Comparison of ENCODE assay signal across 8 mouse cellular contexts in the genomic region with DNA sequence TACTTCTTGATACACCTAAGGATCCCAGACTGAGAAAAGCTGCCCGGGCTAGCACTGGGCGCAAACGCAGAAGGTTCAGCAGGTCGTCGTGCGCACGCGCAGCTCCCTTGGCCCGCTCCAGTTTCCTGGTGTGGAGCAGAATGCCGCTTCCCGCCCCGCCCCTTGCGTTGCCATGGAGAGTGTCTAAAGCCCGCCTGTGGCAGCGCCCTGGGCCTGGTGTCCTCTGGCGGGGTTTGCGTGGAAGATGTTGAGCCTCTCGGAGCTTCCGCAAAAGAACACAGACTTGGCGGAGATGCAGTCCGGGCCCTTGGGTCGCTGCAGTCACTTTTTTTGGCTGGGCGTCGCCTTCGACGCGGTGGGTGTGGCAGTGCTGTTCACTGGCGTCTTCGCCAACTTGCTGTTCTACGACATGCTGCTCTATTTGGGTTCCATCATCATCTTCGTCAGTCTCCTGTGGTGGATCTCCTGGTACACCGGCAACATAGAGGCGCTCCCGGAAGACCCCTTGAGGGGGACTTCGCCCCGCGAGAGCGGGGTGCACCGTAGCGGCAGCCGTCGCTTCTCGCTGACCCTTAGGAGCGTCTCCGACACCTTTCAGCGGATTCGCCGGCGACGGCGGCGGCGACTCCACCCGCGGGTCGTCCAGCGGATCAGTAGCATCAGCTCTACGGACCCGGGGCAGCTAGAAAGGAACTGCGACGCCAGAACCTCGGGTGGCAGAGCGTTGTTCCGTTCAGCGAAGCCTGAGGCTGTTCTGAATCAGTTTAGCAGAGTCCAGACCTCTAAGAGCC. TPM values are rescaled to one million over a fixed set of nuclear protein-coding genes. Genes with fewer than 3 reads are reported as not detected.
DNase-seq lines count a peak whose midpoint lies in the region; ATAC-seq and TF ChIP-seq lines count a peak whose summit lies in the region.

No protein-coding gene starts in this region.

- peak overlapping the region; percentile 57 for H3K4me2 ChIP-seq in CH12.LX (ENCODE audit: insufficient read depth, low read depth, poor library complexity, severe bottlenecking)
- peak overlapping the region; percentile 95 for H3K4me2 ChIP-seq in forebrain, embryonic 12.5 days
- H3K4me2 ChIP-seq in heart, postnatal 0 days (ENCODE audit: low read depth, low read length): peak overlapping the region; percentile 83
- peak overlapping the region; percentile 76 for H3K4me2 ChIP-seq in liver, embryonic 14.5 days (ENCODE audit: low read depth)
- peak overlapping the region; percentile 98 for H3K4me2 ChIP-seq in stomach, embryonic 15.5 days

- TF ChIP-seq POLR2A in CH12.LX (IDR thresholded peaks at IDR 0.05; ENCODE audit: low read depth, low read length): peak; percentile 75

- no peaks in the 10 kb centered on the region for H3K9me3 ChIP-seq in CH12.LX (replicated peaks; ENCODE audit: low read length)
- H3K9me3 ChIP-seq in forebrain, embryonic 12.5 days: no peaks in the 10 kb centered on the region
- H3K9me3 ChIP-seq in heart, postnatal 0 days (replicated peaks; ENCODE audit: control insufficient read depth, low read length): no peaks in the 10 kb centered on the region
- no peaks in the 10 kb centered on the region for H3K9me3 ChIP-seq in liver, embryonic 14.5 days (ENCODE audit: control insufficient read depth, low read length)
- H3K9me3 ChIP-seq in stomach, embryonic 15.5 days: no peaks in the 10 kb centered on the region

- peak; percentile 99 for ATAC-seq in forebrain, embryonic 12.5 days (ENCODE audit: low FRiP score)
- ATAC-seq in heart, postnatal 0 days (ENCODE audit: insufficient read depth, low read depth): peak; percentile 99
- ATAC-seq in liver, embryonic 14.5 days (ENCODE audit: insufficient read depth): peak; percentile 98
- ATAC-seq in stomach, embryonic 15.5 days (ENCODE audit: insufficient read depth, low FRiP score, low read depth): peak; percentile 100

- peak overlapping the region; percentile 49 to 62 (median 57) for H3K4me3 ChIP-seq in CH12.LX (replicated peaks in 1 of 3; ENCODE audit: low read depth in 2 of 3, low read length in 2 of 3, poor library complexity in 1 of 3)
- H3K4me3 ChIP-seq in forebrain, embryonic 12.5 days (replicated peaks): peak overlapping the region; percentile 57
- peak overlapping the region; percentile 82 for H3K4me3 ChIP-seq in heart, postnatal 0 days (ENCODE audit: low read depth, low read length)
- peak overlapping the region; percentile 58 to 67 for H3K4me3 ChIP-seq in liver, embryonic 14.5 days (ENCODE audit: insufficient read depth in 1 of 2, low read depth in 2 of 2, low read length in 2 of 2)
- H3K4me3 ChIP-seq in stomach, embryonic 15.5 days (replicated peaks): peak overlapping the region; percentile 56

- no peak for TF ChIP-seq RAD21 in CH12.LX (IDR thresholded peaks at IDR 0.05; ENCODE audit: low read depth, low read length)

- peak overlapping the region; percentile 33; the same call in 1 of the 2 replicates for H3K9ac ChIP-seq in CH12.LX (ENCODE audit: insufficient read depth, low read depth)
- peak overlapping the region; percentile 69 for H3K9ac ChIP-seq in forebrain, embryonic 12.5 days
- peak overlapping the region; percentile 17 for H3K9ac ChIP-seq in heart, postnatal 0 days (replicated peaks; ENCODE audit: low read depth, low read length)
- H3K9ac ChIP-seq in liver, embryonic 14.5 days (replicated peaks): peak overlapping the region; percentile 21
- peak overlapping the region; percentile 35; the same call in 1 of the 2 replicates for H3K9ac ChIP-seq in stomach, embryonic 15.5 days

- in situ Hi-C loops in CH12.LX (cut with MboI; ENCODE audit: low pct_ligation_motif_present, low pct_unique_long_range_greater_than_20kb, low sequenced_read_pairs): no loop called here

- H3K4me1 ChIP-seq in CH12.LX (ENCODE audit: control insufficient read depth in 1 of 2, insufficient read depth in 2 of 2): peaks cover under 1 to 19% of the 10 kb centered on the region in 2 experiments; a peak in 3 of 4 replicates
- H3K4me1 ChIP-seq in forebrain, embryonic 12.5 days: peaks cover 5% of the 10 kb centered on the region
- H3K4me1 ChIP-seq in heart, postnatal 0 days (ENCODE audit: control insufficient read depth, insufficient read depth): no peaks in the 10 kb centered on the region
- H3K4me1 ChIP-seq in liver, embryonic 14.5 days (replicated peaks; ENCODE audit: control insufficient read depth in 2 of 2, insufficient read depth in 2 of 2, low read length in 1 of 2): peaks cover 2 to 3% of the 10 kb centered on the region in 2 experiments; a peak in 1 of 4 replicates
- H3K4me1 ChIP-seq in stomach, embryonic 15.5 days: peaks cover 5% of the 10 kb centered on the region; the same call in 1 of the 2 replicates

- TF ChIP-seq CTCF in CH12.LX (conservative IDR thresholded peaks at IDR 0.05 in 1 of 2, IDR thresholded peaks at IDR 0.05 in 1 of 2; ENCODE audit: low read depth in 2 of 2, low read length in 2 of 2): no peak
- TF ChIP-seq CTCF in heart, postnatal 0 days (IDR thresholded peaks at IDR 0.05; ENCODE audit: low read depth): no peak
- TF ChIP-seq CTCF in liver, embryonic 14.5 days (IDR thresholded peaks at IDR 0.05; ENCODE audit: low read depth): no peak

- WGBS in forebrain, embryonic 12.5 days: 2% methylated on average over 65 of the region's 65 CpGs
- under 1% methylated on average over 65 of the region's 65 CpGs for WGBS in heart, postnatal 0 days
- under 1% methylated on average over 65 of the region's 65 CpGs for WGBS in liver, embryonic 14.5 days (ENCODE audit: insufficient replicate concordance)
- WGBS in stomach, embryonic 15.5 days: under 1% methylated on average over 65 of the region's 65 CpGs

- TF ChIP-seq EP300 in CH12.LX (IDR thresholded peaks at IDR 0.05; ENCODE audit: low read length): no peak
- TF ChIP-seq EP300 in heart, postnatal 0 days (IDR thresholded peaks at IDR 0.05; ENCODE audit: low read depth): no peak
- TF ChIP-seq EP300 in liver, embryonic 14.5 days (IDR thresholded peaks at IDR 0.05; ENCODE audit: low read depth): no peak

- DNase-seq in CH12.LX (ENCODE audit: extremely low read depth): peak; percentile 98
- peak; percentile 86 for DNase-seq in c-Kit-positive CD71-positive TER-119-positive erythroid progenitor cells, embryonic 14.5 days (ENCODE audit: low spot score)
- DNase-seq in heart, postnatal 0 days (ENCODE audit: low spot score): peak; percentile 89
- DNase-seq in kidney, postnatal 36 days: peak; percentile 98 to 100
- DNase-seq in liver, embryonic 14.5 days (ENCODE audit: low read depth in 3 of 3, low spot score in 3 of 3): peak; percentile 77 to 80 (median 78)
- DNase-seq in neural tube, embryonic 10.5 days (ENCODE audit: extremely low spot score, low spot score): peak; percentile 95

- H3K79me2 ChIP-seq in CH12.LX (replicated peaks; ENCODE audit: control insufficient read depth, extremely low read depth, insufficient read depth, poor library complexity, severe bottlenecking): no peaks in the 10 kb centered on the region

- peaks cover 0 to under 1% of the 10 kb centered on the region in 2 experiments for H3K36me3 ChIP-seq in CH12.LX (replicated peaks in 1 of 2; ENCODE audit: control insufficient read depth in 1 of 2, insufficient read depth in 1 of 2, low read length in 1 of 2)
- H3K36me3 ChIP-seq in forebrain, embryonic 12.5 days (replicated peaks): no peaks in the 10 kb centered on the region
- H3K36me3 ChIP-seq in heart, postnatal 0 days (replicated peaks; ENCODE audit: control insufficient read depth, insufficient read depth, low read length): no peaks in the 10 kb centered on the region
- no peaks in the 10 kb centered on the region for H3K36me3 ChIP-seq in liver, embryonic 14.5 days (replicated peaks; ENCODE audit: control insufficient read depth, insufficient read depth, low read depth)
- no peaks in the 10 kb centered on the region for H3K36me3 ChIP-seq in stomach, embryonic 15.5 days

- no peak overlapping the region for H3K27ac ChIP-seq in CH12.LX (ENCODE audit: insufficient read depth, low read depth)
- H3K27ac ChIP-seq in forebrain, embryonic 12.5 days: peak overlapping the region; percentile 10; the same call in 1 of the 2 replicates
- no peak overlapping the region for H3K27ac ChIP-seq in heart, postnatal 0 days (ENCODE audit: low read depth)
- no peak overlapping the region for H3K27ac ChIP-seq in liver, embryonic 14.5 days
- no peak overlapping the region for H3K27ac ChIP-seq in stomach, embryonic 15.5 days

- dilution Hi-C loops in CH12.LX (cut with MboI; ENCODE audit: extremely low pct_ligation_motif_present, extremely low pct_unique_long_range_greater_than_20kb, low sequenced_read_pairs): no loop called here

- H3K27me3 ChIP-seq in CH12.LX (replicated peaks): peaks cover 2% of the 10 kb centered on the region
- H3K27me3 ChIP-seq in forebrain, embryonic 12.5 days: no peaks in the 10 kb centered on the region
- H3K27me3 ChIP-seq in heart, postnatal 0 days (ENCODE audit: control insufficient read depth, insufficient read depth, low read length): no peaks in the 10 kb centered on the region
- peaks cover 4% of the 10 kb centered on the region for H3K27me3 ChIP-seq in liver, embryonic 14.5 days (ENCODE audit: control insufficient read depth, insufficient read depth, low read length)
- H3K27me3 ChIP-seq in stomach, embryonic 15.5 days (replicated peaks): no peaks in the 10 kb centered on the region

TF ChIP-seq in CH12.LX, 34 proteins besides CTCF, POLR2A, EP300 and RAD21 (continues in another document):
- no peak for TF ChIP-seq ZC3H11A (IDR thresholded peaks at IDR 0.05; ENCODE audit: low read depth, low read length)

RNA-seq across cellular contexts. Expression of a gene that starts 23.8 kb away (rescaled TPM):
- total RNA-seq in CH12.LX (2012; rRNA removed): not detected in 2 replicates
- total RNA-seq in CH12.LX (2014; rRNA removed): not detected in 2 replicates
- not detected in 2 replicates for polyA plus RNA-seq in CH12.LX (2012; ENCODE audit: insufficient read length, low read depth)
- 0.17 and 0.23 TPM in 2 replicates for polyA plus RNA-seq in forebrain, embryonic 12.5 days (2016; fragmentation: Nextera tagmentation; extraction: Ambion mirVana)
- total RNA-seq in heart, postnatal 0 days (2014; rRNA removed; ENCODE audit: low replicate concordance): not detected in 2 replicates
- not detected in 2 replicates for polyA plus RNA-seq in heart, postnatal 0 days (2015; fragmentation: Nextera tagmentation; extraction: Ambion mirVana)
- 0.11 and 0.20 TPM in 2 replicates for polyA plus RNA-seq in liver, embryonic 14.5 days (2012; rRNA removed)
- polyA plus RNA-seq in liver, embryonic 14.5 days (2014; fragmentation: Nextera tagmentation; extraction: Ambion mirVana): 0.19 TPM in 1 of 2 replicates, not detected in the other
- 23.6 and 25.4 TPM in 2 replicates for polyA plus RNA-seq in stomach, embryonic 15.5 days (2015; fragmentation: Nextera tagmentation; extraction: Ambion mirVana)

RNA-seq across cellular contexts. Expression of a gene that starts 25.9 kb away (rescaled TPM):
- total RNA-seq in CH12.LX (2012; rRNA removed): 83.5 and 105 TPM in 2 replicates
- 136 and 155 TPM in 2 replicates for total RNA-seq in CH12.LX (2014; rRNA removed)
- 93.7 and 93.8 TPM in 2 replicates for polyA plus RNA-seq in CH12.LX (2012; ENCODE audit: insufficient read length, low read depth)
- 114 and 118 TPM in 2 replicates for polyA plus RNA-seq in forebrain, embryonic 12.5 days (2016; fragmentation: Nextera tagmentation; extraction: Ambion mirVana)
- 55.3 and 59.0 TPM in 2 replicates for total RNA-seq in heart, postnatal 0 days (2014; rRNA removed; ENCODE audit: low replicate concordance)
- polyA plus RNA-seq in heart, postnatal 0 days (2015; fragmentation: Nextera tagmentation; extraction: Ambion mirVana): 43.7 and 49.9 TPM in 2 replicates
- 4.4 and 7.2 TPM in 2 replicates for polyA plus RNA-seq in liver, embryonic 14.5 days (2012; rRNA removed)
- 15.3 and 17.3 TPM in 2 replicates for polyA plus RNA-seq in liver, embryonic 14.5 days (2014; fragmentation: Nextera tagmentation; extraction: Ambion mirVana)
- polyA plus RNA-seq in stomach, embryonic 15.5 days (2015; fragmentation: Nextera tagmentation; extraction: Ambion mirVana): 53.4 and 56.8 TPM in 2 replicates

Comparison
In these comparisons a context has a peak if more than half of its experiments do, and no peak if none do; other contexts are left out.
1. H3K9ac ChIP-seq: peak in every context shown above with its lines; median percentile 69 in forebrain, embryonic 12.5 days; 35 in stomach, embryonic 15.5 days; 33 in CH12.LX; 21 in liver, embryonic 14.5 days; 17 in heart, postnatal 0 days.
2. RNA of a gene that starts 23.8 kb away (polyA plus RNA-seq): 23.6 to 25.4 TPM in stomach, embryonic 15.5 days; 0.11 to 0.20 TPM in liver, embryonic 14.5 days, 0.17 to 0.23 TPM in forebrain, embryonic 12.5 days, not detected in CH12.LX and not detected in heart, postnatal 0 days; every median in the first group is over 10 times any median in the second.
3. Peak in every context shown above with its lines, with median percentiles within 50 percentile points of each other: DNase-seq, H3K4me2 ChIP-seq, H3K4me3 ChIP-seq and ATAC-seq.